Mouse (Mus musculus) spleen, adult 2 months (tissue): ENCODE measurements around the gene Heg1.

ENCODE experiments used
- CTCF ChIP-seq: fragments of 200-500 bp; IDR thresholded peaks from 2 replicates; pipeline ENCODE4 v1.5.1; 2011; ENCODE audit warnings: mild to moderate bottlenecking, inconsistent platforms; ENCODE audit not compliant: insufficient read depth, insufficient read length, insufficient replicate concordance; ENCODE audit errors: extremely low read depth
- POLR2A ChIP-seq: fragments of 200-500 bp; IDR thresholded peaks from 2 replicates; pipeline ENCODE4 v1.6.1; 2011; ENCODE audit warnings: low read depth, low read length, inconsistent platforms

DNA sequence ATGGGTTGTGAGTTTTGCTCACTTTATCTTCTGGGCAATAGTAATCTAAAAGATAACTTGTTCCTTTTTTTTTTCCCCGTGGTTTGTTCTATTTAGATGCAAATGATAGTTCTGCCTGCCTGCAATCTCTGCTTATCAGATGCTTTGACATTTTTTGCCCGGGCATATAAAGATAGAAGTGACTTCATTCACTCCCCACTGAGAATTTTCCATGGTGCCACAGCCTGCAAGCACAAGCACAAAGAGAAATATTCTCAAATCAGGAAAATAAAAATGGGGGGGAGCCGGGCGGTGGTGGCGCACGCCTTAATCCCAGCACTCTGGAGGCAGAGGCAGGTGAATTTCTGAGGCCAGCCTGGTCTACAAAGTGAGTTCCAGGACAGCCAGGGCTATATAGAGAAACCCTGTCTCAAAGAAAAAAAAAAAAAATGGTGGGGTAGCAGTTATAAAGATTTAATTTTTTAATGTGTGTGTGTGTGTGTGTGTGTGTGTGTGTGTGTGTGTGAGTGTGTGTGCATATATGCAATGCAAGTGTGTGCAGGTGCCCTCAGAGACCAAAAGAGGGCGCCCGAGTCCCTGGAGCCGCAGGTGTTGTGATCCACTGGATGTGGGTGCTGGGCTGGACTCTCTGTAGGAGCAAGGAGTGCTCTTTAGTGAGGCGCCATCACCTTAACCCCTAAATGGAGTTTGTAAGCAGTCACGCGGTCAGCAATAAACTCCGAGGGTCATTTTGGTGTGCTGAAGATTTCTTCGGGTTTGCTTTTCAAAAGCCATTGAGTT is 22.1 kb downstream of the Heg1 start:
- TF ChIP-seq CTCF, result no peak
- no peak for TF ChIP-seq POLR2A
